Mouse (Mus musculus): ENCODE measurements at regions not wholly inside any gene's neighbourhood (a gene's known extent, or its start where the extent isn't known, plus 50 kb on each side); places are given as distances from the start of the nearest gene placed in this dataset.

- TF ChIP-seq CTCF (IDR thresholded peaks at IDR 0.05; ENCODE audit: low read depth, low read length) (no peak), EP300 (IDR thresholded peaks at IDR 0.05; ENCODE audit: insufficient read depth, low read depth, low read length) (no peak)
These were observed 239.8 kb upstream of the Onecut1 start for GRCm38 (mm10) chr9:74621957-74622356.

All from ES-Bruce4 (cell line).